Comparison of ENCODE assay signal across 7 mouse cellular contexts in the genomic region with DNA sequence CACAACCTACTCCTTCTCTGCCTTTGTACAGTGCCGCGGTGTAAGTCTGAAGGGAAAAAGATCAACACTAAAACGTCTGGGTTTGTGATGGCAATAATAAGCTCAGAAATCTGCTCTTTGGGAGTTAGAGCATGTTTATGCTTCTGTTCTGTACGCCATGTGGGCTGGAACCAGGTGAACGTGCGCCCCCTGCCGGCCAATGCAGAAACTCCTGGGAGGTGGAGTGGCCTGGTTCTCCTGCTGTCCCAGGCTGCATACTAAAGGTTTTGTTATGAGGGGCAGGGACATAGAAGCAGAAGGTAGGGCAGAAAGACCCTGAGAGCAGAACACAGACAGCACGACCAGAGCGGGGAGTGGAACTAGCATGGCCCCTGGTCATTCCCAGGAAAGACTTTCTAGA. TPM values are rescaled to one million over a fixed set of nuclear protein-coding genes. Genes with fewer than 3 reads are reported as not detected.
DNase-seq lines count a peak whose midpoint lies in the region; ATAC-seq and TF ChIP-seq lines count a peak whose summit lies in the region.

No protein-coding gene starts in this region.

- no peaks in the 10 kb centered on the region for H3K27me3 ChIP-seq in embryonic facial prominence, embryonic 11.5 days (ENCODE audit: control insufficient read depth, insufficient read depth, low read length)
- no peaks in the 10 kb centered on the region for H3K27me3 ChIP-seq in kidney, adult 2 months (replicated peaks; ENCODE audit: control insufficient read depth, insufficient read depth, low read length)
- H3K27me3 ChIP-seq in limb, embryonic 10.5 days (ENCODE audit: low read depth, poor library complexity, severe bottlenecking): no peaks in the 10 kb centered on the region
- H3K27me3 ChIP-seq in midbrain, embryonic 14.5 days (ENCODE audit: control insufficient read depth, insufficient read depth, low read length): no peaks in the 10 kb centered on the region
- no peaks in the 10 kb centered on the region for H3K27me3 ChIP-seq in spleen, adult 2 months (ENCODE audit: control insufficient read depth, insufficient read depth, low read length)

- WGBS in embryonic facial prominence, embryonic 11.5 days: 5% methylated on average over 9 of the region's 9 CpGs
- 4% methylated on average over 9 of the region's 9 CpGs for WGBS in kidney, adult 2 months
- WGBS in limb, embryonic 10.5 days: 8% methylated on average over 9 of the region's 9 CpGs
- 5% methylated on average over 9 of the region's 9 CpGs for WGBS in midbrain, embryonic 14.5 days
- 10% methylated on average over 9 of the region's 9 CpGs for WGBS in spleen, adult 2 months

- H3K9ac ChIP-seq in embryonic facial prominence, embryonic 11.5 days (replicated peaks; ENCODE audit: low read length): no peak overlapping the region
- H3K9ac ChIP-seq in midbrain, embryonic 14.5 days (replicated peaks; ENCODE audit: low read length): no peak overlapping the region

- peak; percentile 87 for TF ChIP-seq CTCF in kidney, adult 2 months (conservative IDR thresholded peaks at IDR 0.05; ENCODE audit: insufficient read depth, insufficient read length, low read depth, low read length)
- peak; percentile 89 for TF ChIP-seq CTCF in spleen, adult 2 months (IDR thresholded peaks at IDR 0.05; ENCODE audit: extremely low read depth, insufficient read depth, insufficient read length, insufficient replicate concordance)

- H3K4me1 ChIP-seq in embryonic facial prominence, embryonic 11.5 days (ENCODE audit: control insufficient read depth, insufficient read depth, low read length): no peaks in the 10 kb centered on the region
- no peaks in the 10 kb centered on the region for H3K4me1 ChIP-seq in kidney, adult 2 months (ENCODE audit: control insufficient read depth, insufficient read depth, low read length)
- H3K4me1 ChIP-seq in limb, embryonic 10.5 days: no peaks in the 10 kb centered on the region
- no peaks in the 10 kb centered on the region for H3K4me1 ChIP-seq in midbrain, embryonic 14.5 days (ENCODE audit: control insufficient read depth, insufficient read depth, low read length)
- H3K4me1 ChIP-seq in spleen, adult 2 months (ENCODE audit: control insufficient read depth, insufficient read depth, insufficient read length): no peaks in the 10 kb centered on the region; the same call in 1 of the 2 replicates

- H3K9me3 ChIP-seq in embryonic facial prominence, embryonic 11.5 days (replicated peaks; ENCODE audit: control insufficient read depth, low read length): no peaks in the 10 kb centered on the region
- H3K9me3 ChIP-seq in limb, embryonic 10.5 days (replicated peaks): no peaks in the 10 kb centered on the region
- H3K9me3 ChIP-seq in midbrain, embryonic 14.5 days (ENCODE audit: control insufficient read depth, low read length): no peaks in the 10 kb centered on the region

- DNase-seq in adrenal gland, postnatal 36 days: peak; percentile 82 to 86
- DNase-seq in embryonic facial prominence, embryonic 11.5 days (ENCODE audit: low spot score): peak; percentile 88
- peak; percentile 71 to 87 for DNase-seq in heart, adult 18-20 months
- DNase-seq in kidney, adult 2 months: peak; percentile 73
- peak; percentile 94 for DNase-seq in limb, embryonic 10.5 days (ENCODE audit: low spot score)
- DNase-seq in midbrain, embryonic 14.5 days: peak; percentile 89
- DNase-seq in spleen, adult 2 months (ENCODE audit: low read depth in 1 of 2, low spot score in 2 of 2): peak; percentile 22 to 65

- no peak for TF ChIP-seq POLR2A in kidney, adult 2 months (IDR thresholded peaks at IDR 0.05; ENCODE audit: low read depth, low read length)
- TF ChIP-seq POLR2A in spleen, adult 2 months (IDR thresholded peaks at IDR 0.05; ENCODE audit: low read depth, low read length): no peak

- no peaks in the 10 kb centered on the region for H3K36me3 ChIP-seq in embryonic facial prominence, embryonic 11.5 days (replicated peaks; ENCODE audit: control insufficient read depth, insufficient read depth, low read depth, low read length)
- no peaks in the 10 kb centered on the region for H3K36me3 ChIP-seq in kidney, adult 2 months (ENCODE audit: control insufficient read depth, insufficient read depth, low read length)
- H3K36me3 ChIP-seq in limb, embryonic 10.5 days: no peaks in the 10 kb centered on the region
- H3K36me3 ChIP-seq in midbrain, embryonic 14.5 days (ENCODE audit: control insufficient read depth, insufficient read depth, low read length): no peaks in the 10 kb centered on the region
- no peaks in the 10 kb centered on the region for H3K36me3 ChIP-seq in spleen, adult 2 months (ENCODE audit: control insufficient read depth, insufficient read depth, low read length)

- H3K4me2 ChIP-seq in embryonic facial prominence, embryonic 11.5 days (ENCODE audit: low read depth, low read length): no peak overlapping the region
- H3K4me2 ChIP-seq in midbrain, embryonic 14.5 days (ENCODE audit: low read length): no peak overlapping the region

- no peak overlapping the region for H3K4me3 ChIP-seq in embryonic facial prominence, embryonic 11.5 days (ENCODE audit: low read depth, low read length)
- H3K4me3 ChIP-seq in kidney, adult 2 months (ENCODE audit: insufficient read depth, low read depth, low read length): no peak overlapping the region
- H3K4me3 ChIP-seq in limb, embryonic 10.5 days: no peak overlapping the region
- H3K4me3 ChIP-seq in midbrain, embryonic 14.5 days (replicated peaks; ENCODE audit: low read depth, low read length): no peak overlapping the region
- no peak overlapping the region for H3K4me3 ChIP-seq in spleen, adult 2 months (ENCODE audit: extremely low read depth, insufficient read depth, insufficient read length)

- ATAC-seq in embryonic facial prominence, embryonic 11.5 days (replicated peaks; ENCODE audit: insufficient number of reproducible peaks, low FRiP score, low TSS enrichment, low read depth): peak; percentile 62; the same call in 1 of the 2 replicates
- ATAC-seq in midbrain, embryonic 14.5 days (ENCODE audit: low FRiP score, low TSS enrichment): peak; percentile 75; the same call in 1 of the 2 replicates

- no peak overlapping the region for H3K27ac ChIP-seq in embryonic facial prominence, embryonic 11.5 days (replicated peaks; ENCODE audit: low read depth, low read length)
- no peak overlapping the region for H3K27ac ChIP-seq in kidney, adult 2 months (ENCODE audit: insufficient read depth, low read depth, low read length)
- H3K27ac ChIP-seq in limb, embryonic 10.5 days: no peak overlapping the region
- no peak overlapping the region for H3K27ac ChIP-seq in midbrain, embryonic 14.5 days (replicated peaks; ENCODE audit: low read depth, low read length)
- H3K27ac ChIP-seq in spleen, adult 2 months (ENCODE audit: insufficient read depth, low read length): no peak overlapping the region

RNA-seq across cellular contexts. Expression of a gene that starts 10.2 kb away (rescaled TPM):
- total RNA-seq in adrenal gland, postnatal 36 days (2021): 10 to 100 TPM in 1 of 2 experiments, 1 to 10 TPM in 1; 4.7 to 13.6 TPM
- polyA plus RNA-seq in embryonic facial prominence, embryonic 11.5 days (2014; fragmentation: Nextera tagmentation; extraction: Ambion mirVana): not detected in 2 replicates
- total RNA-seq in heart, adult 18-20 months (2021): 1 to 10 TPM; 1.9 to 4.1 TPM
- polyA plus RNA-seq in kidney, adult 2 months (2012; rRNA removed): not detected in 2 replicates
- polyA plus RNA-seq in limb, embryonic 10.5 days (2016; fragmentation: Nextera tagmentation; extraction: Ambion mirVana): not detected in 2 replicates
- polyA plus RNA-seq in midbrain, embryonic 14.5 days (2014; fragmentation: Nextera tagmentation; extraction: Ambion mirVana): not detected in 2 replicates
- not detected in 2 replicates for polyA plus RNA-seq in spleen, adult 2 months (2012; rRNA removed)

Comparison
In these comparisons a context has a peak if more than half of its experiments do, and no peak if none do; other contexts are left out.
1. DNase-seq: peak in every context shown above with its lines; median percentile 94 in limb, embryonic 10.5 days; 89 in midbrain, embryonic 14.5 days; 88 in embryonic facial prominence, embryonic 11.5 days; 84 in adrenal gland, postnatal 36 days; 79 in heart, adult 18-20 months; 73 in kidney, adult 2 months; 44 in spleen, adult 2 months.